Mouse (Mus musculus) C2C12 (cell line): ENCODE results near the gene Frmd4b. TPM values are rescaled to one million over a fixed set of nuclear protein-coding genes. Genes with fewer than 3 reads are reported as not detected.

Experiments used
- H3K27me3 ChIP-seq: one replicate; pipeline ENCODE4 v1.6.1; 2011; ENCODE audit not compliant: control insufficient read depth, insufficient read depth, insufficient read length
- H3K36me3 ChIP-seq: one replicate; pipeline ENCODE4 v1.6.1; 2011; ENCODE audit not compliant: control insufficient read depth, insufficient read depth
- H3K4me3 ChIP-seq: one replicate; pipeline ENCODE4 v1.5.1; 2011; ENCODE audit warnings: mild to moderate bottlenecking, control low read depth; ENCODE audit not compliant: poor library complexity, insufficient read depth, severe bottlenecking
- H3K79me2 ChIP-seq: one replicate; pipeline ENCODE4 v1.6.1; 2011; ENCODE audit not compliant: control insufficient read depth, insufficient read depth
- H3K79me3 ChIP-seq: one replicate; pipeline ENCODE4 v1.6.1; 2011; ENCODE audit warnings: low read depth, control low read depth
- H3ac ChIP-seq: one replicate; pipeline ENCODE3; 2011; ENCODE audit warnings: low read depth; ENCODE audit not compliant: control insufficient read depth, insufficient read length
- CEBPB ChIP-seq: IDR thresholded peaks from one replicate; pipeline ENCODE4 v1.6.1; 2011; ENCODE audit warnings: low read depth, mild to moderate bottlenecking, control low read depth, moderate library complexity
- CTCF ChIP-seq: IDR thresholded peaks from one replicate; pipeline ENCODE4 v1.5.1; 2011; ENCODE audit not compliant: control insufficient read depth, insufficient read depth, insufficient read length
- FOSL1 ChIP-seq: IDR thresholded peaks from one replicate; pipeline ENCODE4 v1.8.0; 2011; ENCODE audit warnings: mild to moderate bottlenecking, low read length; ENCODE audit not compliant: poor library complexity, insufficient read depth, severe bottlenecking
- MAX ChIP-seq: IDR thresholded peaks from one replicate; pipeline ENCODE4 v1.6.1; 2011; ENCODE audit warnings: mild to moderate bottlenecking, control low read depth
- MYOD1 ChIP-seq: IDR thresholded peaks from one replicate; pipeline ENCODE4 v1.6.1; 2011; ENCODE audit warnings: low read depth; ENCODE audit not compliant: control insufficient read depth, insufficient read length
- MYOG ChIP-seq: IDR thresholded peaks from one replicate; pipeline ENCODE4 v1.6.1; 2011; ENCODE audit not compliant: control insufficient read depth, insufficient read length; ENCODE audit errors: extremely low read depth
- USF1 ChIP-seq: IDR thresholded peaks from one replicate; pipeline ENCODE4 v1.6.1; 2011; ENCODE audit warnings: low read depth, mild to moderate bottlenecking, control low read depth, moderate library complexity
- polyA plus RNA-seq: library from polyadenylated mRNA; unstranded; fragments of >200 nt; fragmentation: generic; extraction: Trizol; gene quantifications from one replicate; pipeline ENCODE4 v1.2.1, GENCODE M21; 2012; ENCODE audit warnings: missing spikeins

Frmd4b gene
- polyA plus RNA-seq, 1 experiment = not detected

GRCm38 (mm10) chr6:97459112-97459511, 158.2 kb downstream of the Frmd4b start:
- H3K79me2 ChIP-seq = no peaks in the 10 kb centered on the region

GRCm38 (mm10) chr6:97458358-97458757, 159.0 kb downstream of the Frmd4b start:
- H3K36me3 ChIP-seq = no peaks in the 10 kb centered on the region
- no peaks in the 10 kb centered on the region for H3K79me2 ChIP-seq
- no peaks in the 10 kb centered on the region for H3K79me3 ChIP-seq
- H3ac ChIP-seq = no peak overlapping the region
- H3K4me3 ChIP-seq = no peak overlapping the region
- TF ChIP-seq CTCF = no peak
- no peak for TF ChIP-seq USF1
- TF ChIP-seq MYOG = no peak
- TF ChIP-seq MAX = no peak
- TF ChIP-seq CEBPB = no peak
- TF ChIP-seq FOSL1 = no peak
- no peak for TF ChIP-seq MYOD1
- H3K27me3 ChIP-seq = peaks cover 22% of the 10 kb centered on the region

More at GRCm38 (mm10) chr6:97459112-97459511, 158.2 kb downstream of the Frmd4b start:
- no peak overlapping the region for H3K4me3 ChIP-seq
- peaks cover 22% of the 10 kb centered on the region for H3K27me3 ChIP-seq
- TF ChIP-seq MYOD1 (no peak), MAX (no peak), CEBPB (no peak), CTCF (no peak), MYOG (no peak), USF1 (no peak), FOSL1 (no peak)
- H3ac ChIP-seq = no peak overlapping the region
- no peaks in the 10 kb centered on the region for H3K36me3 ChIP-seq
- no peaks in the 10 kb centered on the region for H3K79me3 ChIP-seq

GRCm38 (mm10) chr6:97457954-97458353, 159.4 kb downstream of the Frmd4b start:
- Histone ChIP-seq H3K79me2 (no peaks in the 10 kb centered on the region), H3ac (no peak overlapping the region), H3K36me3 (no peaks in the 10 kb centered on the region), H3K4me3 (no peak overlapping the region), H3K79me3 (no peaks in the 10 kb centered on the region), H3K27me3 (peaks cover 22% of the 10 kb centered on the region)
- TF ChIP-seq CEBPB (no peak), MAX (no peak), USF1 (no peak), CTCF (no peak), MYOD1 (no peak), FOSL1 (no peak), MYOG (no peak)

- no peak overlapping the region for H3K4me3 ChIP-seq
- H3K27me3 ChIP-seq = peaks cover 22% of the 10 kb centered on the region
- no peaks in the 10 kb centered on the region for H3K36me3 ChIP-seq
- no peaks in the 10 kb centered on the region for H3K79me3 ChIP-seq
- H3ac ChIP-seq = no peak overlapping the region
- no peaks in the 10 kb centered on the region for H3K79me2 ChIP-seq
- no peak for TF ChIP-seq USF1
- no peak for TF ChIP-seq CEBPB
- no peak for TF ChIP-seq MYOG
- no peak for TF ChIP-seq FOSL1
- no peak for TF ChIP-seq MYOD1
- no peak for TF ChIP-seq MAX
- no peak for TF ChIP-seq CTCF
Observed at GRCm38 (mm10) chr6:97457210-97457609, 160.1 kb downstream of the Frmd4b start.

- no peak overlapping the region for H3ac ChIP-seq
- no peaks in the 10 kb centered on the region for H3K79me2 ChIP-seq
- no peaks in the 10 kb centered on the region for H3K36me3 ChIP-seq
Observed at GRCm38 (mm10) chr6:97452223-97452622, 165.1 kb downstream of the Frmd4b start.

GRCm38 (mm10) chr6:97449806-97450205, 167.5 kb downstream of the Frmd4b start:
- H3K36me3 ChIP-seq = no peaks in the 10 kb centered on the region
- no peaks in the 10 kb centered on the region for H3K79me3 ChIP-seq
- no peak overlapping the region for H3K4me3 ChIP-seq
- H3ac ChIP-seq = no peak overlapping the region
- H3K27me3 ChIP-seq = peaks cover 5% of the 10 kb centered on the region
- H3K79me2 ChIP-seq = no peaks in the 10 kb centered on the region
- TF ChIP-seq MAX = no peak

More at GRCm38 (mm10) chr6:97452223-97452622, 165.1 kb downstream of the Frmd4b start:
- Histone ChIP-seq H3K4me3 (no peak overlapping the region), H3K27me3 (peaks cover 17% of the 10 kb centered on the region), H3K79me3 (no peaks in the 10 kb centered on the region)
- TF ChIP-seq MYOD1 = no peak
- no peak for TF ChIP-seq MAX
- no peak for TF ChIP-seq MYOG
- TF ChIP-seq CTCF = no peak
- no peak for TF ChIP-seq CEBPB
- no peak for TF ChIP-seq USF1
- TF ChIP-seq FOSL1 = no peak
